Mouse (Mus musculus) CD4-positive, CD25-positive, alpha-beta regulatory T cell, adult 2 months (primary cell): ENCODE measurements around the gene Kansl3.
A peak's percentile ranks its signal among the peaks of the same experiment; 100 is the strongest.

Source experiments
- DNase-seq: peaks from one replicate; pipeline ENCODE4 v3.0.0-alpha.2; 2012; ENCODE audit warnings: low read depth, low spot score

Gene Kansl3

GRCm38 (mm10) chr1:36293470-36293869, 75.5 kb downstream of the Kansl3 start:
- DNase-seq, result peak; percentile 77
